Mouse (Mus musculus) ES-E14 (cell line): ENCODE measurements around the gene Cep85l. TPM values are rescaled to one million over a fixed set of nuclear protein-coding genes. Genes with fewer than 3 reads are reported as not detected.

Source experiments
- DNase-seq: peaks from one replicate; pipeline ENCODE4 v3.0.0-alpha.2; 2013; ENCODE audit warnings: low read depth, low spot score
- H3K27ac ChIP-seq: 2 replicates; pipeline ENCODE4 v1.5.1; 2012; ENCODE audit warnings: low read depth, mild to moderate bottlenecking, low read length, moderate library complexity, mixed read lengths; ENCODE audit not compliant: poor library complexity, insufficient read depth, severe bottlenecking
- H3K36me3 ChIP-seq: 2 replicates; pipeline ENCODE4 v1.6.1; 2012; ENCODE audit warnings: mild to moderate bottlenecking, low read length, moderate library complexity, mixed read lengths; ENCODE audit not compliant: control insufficient read depth, poor library complexity, insufficient read depth, severe bottlenecking
- H3K4me1 ChIP-seq, 2 experiments: fragments of 150-350 bp in 1 of 2; sonication (generic) in 1 of 2; 2 replicates each; pipeline ENCODE4 v1.6.1; 2012; ENCODE audit warnings: low read length in 2 of 2, mild to moderate bottlenecking in 1 of 2, mixed read lengths in 1 of 2; ENCODE audit not compliant: control insufficient read depth in 2 of 2, insufficient read depth in 2 of 2, poor library complexity in 1 of 2
- H3K4me3 ChIP-seq, 2 experiments: fragments of 150-350 bp in 1 of 2; sonication (generic) in 1 of 2; 2 replicates each; pipeline ENCODE4 v1.5.1; 2012; ENCODE audit warnings: low read length in 2 of 2, low read depth in 1 of 2, mild to moderate bottlenecking in 1 of 2, mixed read lengths in 1 of 2; ENCODE audit not compliant: insufficient read depth in 1 of 2, poor library complexity in 1 of 2, severe bottlenecking in 1 of 2
- H3K9ac ChIP-seq: 2 replicates; pipeline ENCODE4 v1.6.1; 2012; ENCODE audit warnings: low read depth, mild to moderate bottlenecking, low read length, mixed read lengths; ENCODE audit not compliant: poor library complexity, insufficient read depth, severe bottlenecking
- H3K9me3 ChIP-seq: fragments of 150-350 bp; sonication (generic); 2 replicates; pipeline ENCODE4 v1.6.1; 2012; ENCODE audit warnings: low read depth, mild to moderate bottlenecking, low read length; ENCODE audit not compliant: control insufficient read depth, insufficient read depth
- CHD2 ChIP-seq: IDR thresholded peaks from 2 replicates; pipeline ENCODE4 v1.6.1; 2014; ENCODE audit warnings: mild to moderate bottlenecking, low read depth, low read length, inconsistent platforms
- HCFC1 ChIP-seq: IDR thresholded peaks from 2 replicates; pipeline ENCODE4 v1.6.1; 2012; ENCODE audit warnings: low read length, inconsistent platforms, borderline replicate concordance; ENCODE audit not compliant: insufficient read depth
- MAFK ChIP-seq: IDR thresholded peaks from 2 replicates; pipeline ENCODE4 v1.6.1; 2014; ENCODE audit warnings: mild to moderate bottlenecking, low read depth, low read length, inconsistent platforms; ENCODE audit not compliant: insufficient read depth
- ZC3H11A ChIP-seq: IDR thresholded peaks from 2 replicates; pipeline ENCODE4 v1.6.1; 2012; ENCODE audit warnings: low read depth, mild to moderate bottlenecking, inconsistent platforms, low read length, borderline replicate concordance
- ZNF384 ChIP-seq: IDR thresholded peaks from 2 replicates; pipeline ENCODE4 v1.6.1; 2012; ENCODE audit warnings: low read depth, low read length, inconsistent platforms
- in situ Hi-C, 2 experiments: fragments of 600-800 bp; cut with MboI; formaldehyde crosslinking; loops; one replicate each; pipeline ENCODE4 v1.15.1; 2025; ENCODE audit warnings: low sequenced_read_pairs in 2 of 2, inconsistent platforms in 1 of 2; ENCODE audit not compliant: unreplicated experiment in 2 of 2
- total RNA-seq: library from RNA; depleted of rRNA; stranded (reverse); fragments of 300-350 nt; gene quantifications from 2 replicates; pipeline ENCODE4 v1.2.3, GENCODE M21; 2012

Gene Cep85l
- total RNA-seq, 1 experiment = 3.6 TPM

DNA sequence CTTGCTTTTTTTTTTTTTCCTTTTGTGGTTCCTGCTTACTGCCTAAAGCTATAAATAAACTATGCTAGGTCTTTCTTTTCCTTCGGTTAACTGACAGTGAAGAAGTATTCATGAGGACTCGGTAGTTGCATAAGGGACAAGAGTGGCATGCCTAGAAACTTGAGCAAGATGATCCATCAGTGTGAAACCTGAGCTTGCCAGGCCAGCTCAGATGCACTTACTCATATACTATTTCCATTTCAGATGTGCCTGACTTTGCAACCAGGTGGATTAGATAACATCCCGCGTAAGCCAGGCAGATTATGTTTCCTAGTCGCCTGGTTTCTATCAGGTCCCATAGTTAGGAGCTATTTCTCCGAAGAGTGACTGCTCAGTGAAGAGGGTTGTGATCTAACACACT lies 41.9 kb upstream of the Cep85l start:
- TF ChIP-seq MAFK = no peak
- no peak for TF ChIP-seq HCFC1
- TF ChIP-seq CHD2 = no peak
- no peak overlapping the region for H3K9ac ChIP-seq
- no peak overlapping the region for H3K27ac ChIP-seq
- no peak for DNase-seq
- no peak overlapping the region for H3K4me3 ChIP-seq
- no peaks in the 10 kb centered on the region for H3K36me3 ChIP-seq
- H3K9me3 ChIP-seq = no peaks in the 10 kb centered on the region
- in situ Hi-C loops = no loop called here
- no peaks in the 10 kb centered on the region for H3K4me1 ChIP-seq

DNA sequence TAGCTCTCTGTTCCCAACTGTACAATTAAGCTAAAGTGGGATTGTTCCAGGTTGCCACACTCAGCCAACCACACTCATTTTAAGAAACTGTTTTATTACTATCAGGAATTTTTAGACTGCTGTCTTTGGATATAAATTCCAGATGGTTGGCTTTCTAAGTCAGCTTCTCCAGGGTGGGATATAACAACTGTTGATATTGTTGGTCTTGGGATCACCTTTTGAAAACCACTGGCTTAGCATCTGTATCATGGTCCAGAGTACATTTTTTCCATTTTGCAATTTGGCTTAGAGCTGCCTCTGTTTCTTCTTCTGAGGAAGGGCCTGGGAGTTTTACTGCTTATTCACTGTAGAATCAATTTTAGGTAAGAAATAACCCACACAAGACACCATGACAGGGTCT lies 40.3 kb upstream of the Cep85l start:
- Histone ChIP-seq H3K9me3 (no peaks in the 10 kb centered on the region), H3K4me1 (no peaks in the 10 kb centered on the region), H3K27ac (no peak overlapping the region), H3K9ac (no peak overlapping the region), H3K4me3 (no peak overlapping the region), H3K36me3 (no peaks in the 10 kb centered on the region)
- in situ Hi-C loops = no loop called here
- no peak for DNase-seq
- TF ChIP-seq ZNF384 (no peak), CHD2 (no peak), MAFK (no peak), HCFC1 (no peak), ZC3H11A (no peak)

DNA sequence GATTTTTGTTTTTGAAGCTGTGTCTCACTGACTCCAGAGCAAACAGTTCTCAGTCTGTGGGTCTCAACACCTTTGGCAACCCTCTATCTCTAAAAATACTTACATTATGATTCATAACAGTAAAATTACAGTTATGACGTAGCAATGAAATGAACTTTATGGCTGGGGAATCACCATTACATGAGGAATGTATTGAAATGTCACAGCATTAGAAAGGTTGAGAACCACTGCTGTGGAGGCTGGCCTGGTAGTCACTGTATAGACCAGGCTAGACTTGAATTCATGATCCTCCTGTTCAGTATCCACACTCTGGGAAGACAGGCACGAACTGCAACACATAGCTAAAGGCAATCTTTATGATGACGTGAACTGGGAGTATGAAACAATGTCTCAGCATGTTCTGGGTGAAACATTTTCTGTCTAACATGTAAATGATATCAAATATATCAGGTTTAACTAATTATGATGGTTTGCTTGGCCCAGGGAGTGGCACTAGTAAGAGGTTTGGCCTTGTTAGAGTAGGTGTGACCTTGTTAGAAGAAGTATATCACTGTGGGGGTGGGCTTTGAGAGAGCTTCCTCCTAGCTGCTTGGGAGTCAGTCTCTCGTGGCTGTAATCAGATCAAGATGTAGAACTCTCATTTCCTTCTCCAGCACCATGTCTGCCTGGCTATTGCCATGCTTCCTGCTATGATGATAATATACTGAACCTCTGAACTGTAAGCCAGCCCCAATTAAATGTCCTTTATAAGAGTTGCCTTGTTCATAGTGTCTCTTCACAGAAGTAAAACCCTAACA lies 39.6 kb upstream of the Cep85l start:
- no peaks in the 10 kb centered on the region for H3K9me3 ChIP-seq
- H3K9ac ChIP-seq = no peak overlapping the region
- no peak overlapping the region for H3K27ac ChIP-seq
- DNase-seq = no peak
- no peak overlapping the region for H3K4me3 ChIP-seq
- no peaks in the 10 kb centered on the region for H3K36me3 ChIP-seq
- H3K4me1 ChIP-seq = no peaks in the 10 kb centered on the region
- in situ Hi-C loops = no loop called here
- TF ChIP-seq HCFC1 (no peak), ZC3H11A (no peak), CHD2 (no peak), ZNF384 (no peak), MAFK (no peak)

DNA sequence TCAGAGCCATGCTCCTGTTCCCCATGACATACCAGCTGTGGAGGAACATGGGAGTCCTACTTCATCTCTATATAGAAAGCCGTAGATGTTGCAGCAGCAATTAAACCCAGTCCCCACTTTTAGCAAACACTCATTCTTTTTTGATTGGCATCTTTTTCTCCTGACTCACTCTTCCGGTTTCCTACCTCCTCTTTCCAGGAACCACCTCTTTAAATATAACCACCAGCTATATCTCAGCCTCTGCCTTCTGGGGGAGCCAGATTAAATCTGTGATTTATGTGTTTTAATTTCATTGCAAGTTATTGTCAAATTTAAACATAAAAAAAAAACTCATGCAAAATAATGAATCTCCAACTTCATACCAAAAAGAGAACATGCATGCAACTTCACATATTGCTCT lies 37.3 kb upstream of the Cep85l start:
- DNase-seq = no peak
- Histone ChIP-seq H3K4me3 (no peak overlapping the region), H3K36me3 (no peaks in the 10 kb centered on the region), H3K9ac (no peak overlapping the region), H3K4me1 (peaks cover 3 to 5% of the 10 kb centered on the region in 2 experiments; a peak in 3 of 4 replicates), H3K9me3 (no peaks in the 10 kb centered on the region), H3K27ac (no peak overlapping the region)
- in situ Hi-C loops = no loop called here
- TF ChIP-seq ZNF384 (no peak), ZC3H11A (no peak), MAFK (no peak), CHD2 (no peak), HCFC1 (no peak)
